Comparison of ENCODE assay signal across 17 mouse cellular contexts in the genomic region with DNA sequence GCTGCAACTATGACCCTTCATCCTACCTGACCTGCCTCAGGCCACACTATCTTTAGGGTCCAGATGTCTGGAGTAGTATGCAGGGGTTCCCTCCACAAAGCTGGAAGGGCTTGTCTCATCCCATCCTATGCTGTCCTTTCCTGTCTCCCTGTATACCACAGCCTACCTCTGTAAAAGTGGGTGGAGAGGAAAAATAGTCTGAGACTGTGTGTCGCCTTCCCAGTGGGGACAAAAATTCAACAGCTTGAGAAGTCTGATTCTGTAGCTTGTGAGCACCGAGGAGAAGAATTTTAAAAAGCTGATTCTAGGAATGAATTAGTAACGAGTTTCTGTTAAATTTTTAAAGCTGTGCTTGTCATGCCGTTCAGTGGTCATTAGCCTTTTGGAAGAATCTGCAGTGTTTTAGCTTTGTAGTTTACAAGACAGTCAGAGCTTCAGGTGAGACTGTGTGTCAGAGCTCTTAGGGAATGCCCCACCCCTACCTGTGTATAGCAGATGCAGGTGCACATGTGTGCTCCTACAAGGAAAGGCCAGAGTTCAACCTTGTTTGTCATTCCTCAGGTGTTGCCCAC. TPM values are rescaled to one million over a fixed set of nuclear protein-coding genes. Genes with fewer than 3 reads are reported as not detected.
DNase-seq lines count a peak whose midpoint lies in the region; ATAC-seq and TF ChIP-seq lines count a peak whose summit lies in the region.
"Had no signal": no experiment of that assay in that cellular context is flagged by ENCODE, and none has a peak within 500 bp of the region (broad histone marks: within the 10 kb centered on the region; RNA-seq: fewer than 3 reads in every experiment).

No protein-coding gene starts in this region.

- WGBS in kidney, adult 2 months, result 52% methylated on average over 4 of the region's 4 CpGs
- 86% methylated on average over 4 of the region's 4 CpGs for WGBS in kidney, embryonic 16.5 days
- WGBS in large intestine, adult 2 months, result 41% methylated on average over 4 of the region's 4 CpGs
- 85% methylated on average over 4 of the region's 4 CpGs for WGBS in hindbrain, embryonic 16.5 days

- H3K27me3 ChIP-seq in kidney, adult 2 months (replicated peaks; ENCODE audit: control insufficient read depth, insufficient read depth, low read length), result no peaks in the 10 kb centered on the region
- H3K27me3 ChIP-seq in kidney, embryonic 16.5 days (ENCODE audit: insufficient read depth, low read length), result no peaks in the 10 kb centered on the region
- no peaks in the 10 kb centered on the region for H3K27me3 ChIP-seq in hindbrain, embryonic 16.5 days (replicated peaks; ENCODE audit: control insufficient read depth, insufficient read depth, low read length)
- H3K27me3 ChIP-seq: forebrain, embryonic 13.5 days; heart, embryonic 13.5 days had no signal

- intact Hi-C loops in left cerebral cortex, postnatal 25 days (cut with DNase I), result no loop called here

- H3K27ac ChIP-seq in kidney, adult 2 months (ENCODE audit: insufficient read depth, low read depth, low read length), result peak overlapping the region; percentile 59; the same call in 1 of the 2 replicates
- no peak overlapping the region for H3K27ac ChIP-seq in kidney, embryonic 16.5 days (ENCODE audit: low read length)
- H3K27ac ChIP-seq in hindbrain, embryonic 16.5 days (ENCODE audit: low read depth, low read length), result no peak overlapping the region
- H3K27ac ChIP-seq: embryonic facial prominence, embryonic 10.5 days; forebrain, embryonic 13.5 days; heart, embryonic 13.5 days had no signal

- no peak overlapping the region for H3K4me3 ChIP-seq in kidney, adult 2 months (ENCODE audit: insufficient read depth, low read depth, low read length)
- no peak overlapping the region for H3K4me3 ChIP-seq in kidney, embryonic 16.5 days (ENCODE audit: low read length)
- H3K4me3 ChIP-seq in hindbrain, embryonic 16.5 days (ENCODE audit: low read length), result no peak overlapping the region
- H3K4me3 ChIP-seq: embryonic facial prominence, embryonic 10.5 days; forebrain, embryonic 13.5 days; heart, embryonic 13.5 days had no signal

- H3K9me3 ChIP-seq in kidney, embryonic 16.5 days (ENCODE audit: low read length), result no peaks in the 10 kb centered on the region
- H3K9me3 ChIP-seq in hindbrain, embryonic 16.5 days (ENCODE audit: control insufficient read depth, low read length), result no peaks in the 10 kb centered on the region
- H3K9me3 ChIP-seq: embryonic facial prominence, embryonic 10.5 days; forebrain, embryonic 13.5 days; heart, embryonic 13.5 days had no signal

- H3K4me1 ChIP-seq in kidney, adult 2 months (ENCODE audit: control insufficient read depth, insufficient read depth, low read length), result peaks cover 17% of the 10 kb centered on the region; the same call in 1 of the 2 replicates
- H3K4me1 ChIP-seq in kidney, embryonic 16.5 days (ENCODE audit: insufficient read depth, low read length), result no peaks in the 10 kb centered on the region
- peaks cover 5% of the 10 kb centered on the region; the same call in 1 of the 2 replicates for H3K4me1 ChIP-seq in hindbrain, embryonic 16.5 days (ENCODE audit: control insufficient read depth, insufficient read depth, low read depth, low read length)
- H3K4me1 ChIP-seq: embryonic facial prominence, embryonic 10.5 days had no signal

- no peaks in the 10 kb centered on the region for H3K36me3 ChIP-seq in kidney, adult 2 months (ENCODE audit: control insufficient read depth, insufficient read depth, low read length)
- no peaks in the 10 kb centered on the region for H3K36me3 ChIP-seq in kidney, embryonic 16.5 days (ENCODE audit: insufficient read depth, low read length)
- no peaks in the 10 kb centered on the region for H3K36me3 ChIP-seq in hindbrain, embryonic 16.5 days (ENCODE audit: control insufficient read depth, insufficient read depth, low read length)
- H3K36me3 ChIP-seq: embryonic facial prominence, embryonic 10.5 days; heart, embryonic 13.5 days had no signal

- TF ChIP-seq POLR2A in kidney, adult 2 months (IDR thresholded peaks at IDR 0.05; ENCODE audit: low read depth, low read length), result no peak

- H3K9ac ChIP-seq in kidney, embryonic 16.5 days (replicated peaks; ENCODE audit: low read length), result no peak overlapping the region
- H3K9ac ChIP-seq in hindbrain, embryonic 16.5 days (ENCODE audit: low read depth, low read length), result no peak overlapping the region
- H3K9ac ChIP-seq: forebrain, embryonic 13.5 days; forebrain, postnatal 0 days; heart, embryonic 13.5 days had no signal

- DNase-seq in kidney, adult 2 months, result peak; percentile 75
- DNase-seq in left cerebral cortex, postnatal 25 days (ENCODE audit: low spot score in 2 of 2), result peak; percentile 4 to 64
- no peak for DNase-seq in left cerebral cortex, adult 9 months (ENCODE audit: low spot score in 2 of 2)
- peak; percentile 21 for DNase-seq in large intestine, adult 2 months (ENCODE audit: low read depth, low spot score)
- DNase-seq: adrenal gland, adult 2 months; adrenal gland, postnatal 25 days; cerebellum, adult 2 months; cerebellum, postnatal 10 days; forebrain, postnatal 0 days; gastrocnemius, postnatal 36 days; heart, adult 11 months; heart, postnatal 36 days had no signal

- no peak for ATAC-seq in kidney, embryonic 16.5 days (ENCODE audit: low FRiP score, low TSS enrichment)
- no peak for ATAC-seq in hindbrain, embryonic 16.5 days
- ATAC-seq: forebrain, embryonic 13.5 days; forebrain, postnatal 0 days had no signal

- H3K4me2 ChIP-seq in kidney, embryonic 16.5 days (replicated peaks; ENCODE audit: low read depth, low read length), result no peak overlapping the region
- H3K4me2 ChIP-seq in hindbrain, embryonic 16.5 days (ENCODE audit: low read length), result no peak overlapping the region
- H3K4me2 ChIP-seq: forebrain, embryonic 13.5 days; heart, embryonic 13.5 days had no signal

- no peak for TF ChIP-seq CTCF in kidney, adult 2 months (conservative IDR thresholded peaks at IDR 0.05; ENCODE audit: insufficient read depth, insufficient read length, low read depth, low read length)

RNA-seq across cellular contexts. Expression of a gene that starts 40.1 kb away (rescaled TPM):
- polyA plus RNA-seq in kidney, adult 2 months (2012; rRNA removed), result 12.0 and 13.1 TPM in 2 replicates
- 8.1 and 9.7 TPM in 2 replicates for polyA plus RNA-seq in kidney, embryonic 16.5 days (2015; fragmentation: Nextera tagmentation; extraction: Ambion mirVana)
- 10 to 100 TPM; 79.9 to 80.9 TPM for total RNA-seq in left cerebral cortex, postnatal 25 days (2021)
- 11.6 and 18.2 TPM in 2 replicates for polyA plus RNA-seq in large intestine, adult 2 months (2012; rRNA removed)
- polyA plus RNA-seq in hindbrain, embryonic 16.5 days (2015; fragmentation: Nextera tagmentation; extraction: Ambion mirVana), result 13.1 and 13.3 TPM in 2 replicates

Comparison
In these comparisons a context has a peak if more than half of its experiments do, and no peak if none do; other contexts are left out.
1. DNase-seq: peak in kidney, adult 2 months (single experiment), left cerebral cortex, postnatal 25 days (2 of 2) and large intestine, adult 2 months (single experiment); none in left cerebral cortex, adult 9 months (0 of 2).